Mouse (Mus musculus) left cerebral cortex, adult 6 months (tissue): Measurements from ENCODE around the gene Timm17b. TPM values are rescaled to one million over a fixed set of nuclear protein-coding genes. Genes with fewer than 3 reads are reported as not detected.

Experiments used
- long read RNA-seq, 2 experiments: library from polyadenylated mRNA; unstranded; transcript quantifications; one replicate each; pipeline ENCODE4 v2.0.0; 2019 to 2020
- polyA plus RNA-seq: library from polyadenylated mRNA; unstranded; fragments of <200 nt; fragmentation: Nextera tagmentation; gene quantifications from 2 replicates; pipeline ENCODE4 v1.2.3, GENCODE M21; 2021

Timm17b gene
- polyA plus RNA-seq, result 52.7 and 64.9 TPM in 2 replicates
- long read RNA-seq, experiment 1, transcript Timm17b-201 (6 exons, 2,381 nt), result major isoform, 35 of 37 reads
- long read RNA-seq, experiment 1, partial matches to known transcripts, result 1 of 37 reads
- long read RNA-seq, experiment 1, other reads (novel, unspliced or antisense), result 1 of 37 reads
- long read RNA-seq, experiment 2, transcript Timm17b-201 (6 exons, 2,381 nt), result major isoform, 47 of 56 reads
- long read RNA-seq, experiment 2, partial matches to known transcripts, result 2 of 56 reads
- long read RNA-seq, experiment 2, other reads (novel, unspliced or antisense), result 6 of 56 reads

DNA sequence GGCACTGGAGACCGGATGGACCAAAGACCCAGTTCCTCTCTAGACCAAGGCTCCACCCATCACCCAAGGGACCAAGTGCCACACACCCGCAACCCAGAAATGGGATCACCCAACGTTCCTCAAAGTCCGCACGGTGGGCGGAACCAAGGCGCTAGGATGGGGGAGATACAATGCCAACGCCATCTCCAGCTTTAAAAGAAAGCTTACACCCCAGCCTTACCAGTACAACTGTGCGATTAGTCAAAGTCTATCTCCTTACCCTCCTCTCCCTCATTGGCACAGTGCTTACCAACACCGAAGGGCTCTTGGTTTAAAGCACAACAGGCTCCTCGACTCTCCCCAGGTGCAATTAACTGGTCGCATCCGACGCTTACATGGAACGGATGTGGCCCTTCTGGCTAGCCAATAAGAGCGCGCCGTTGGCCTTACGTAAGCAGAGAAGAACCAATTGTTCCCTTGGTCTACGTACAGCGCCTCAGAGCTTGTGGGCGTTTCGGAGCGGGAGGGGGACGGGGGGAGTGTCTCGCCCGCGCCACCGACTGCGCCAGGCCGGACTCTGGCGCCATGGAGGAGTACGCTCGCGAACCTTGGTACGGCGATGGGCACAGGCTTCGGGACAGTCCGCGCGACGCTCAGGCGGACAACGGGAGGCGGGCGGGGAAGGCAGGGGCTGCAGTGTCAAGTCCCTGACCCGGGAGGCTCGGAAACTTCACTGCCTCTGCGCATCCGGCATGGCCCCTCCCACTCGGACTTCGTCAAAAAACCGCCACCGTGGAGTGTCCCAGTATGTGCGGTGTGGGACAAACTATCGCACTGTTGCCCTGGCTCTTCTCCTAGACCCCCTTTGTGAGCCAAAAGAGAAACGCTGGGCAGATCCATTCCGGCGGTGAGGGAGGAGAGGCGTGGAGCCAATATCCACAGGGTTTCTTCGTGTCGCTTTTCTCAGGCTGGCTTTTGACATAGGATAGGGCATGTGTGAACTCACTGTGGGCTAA, at the start of gene Timm17b, which contains the start of gene Pqbp1:
TSS of gene Timm17b (plus strand) at position 478 of the 995 bp plus-strand sequence.
TSS of gene Pqbp1 (minus strand) at position 390 of the 995 bp plus-strand sequence.

DNA sequence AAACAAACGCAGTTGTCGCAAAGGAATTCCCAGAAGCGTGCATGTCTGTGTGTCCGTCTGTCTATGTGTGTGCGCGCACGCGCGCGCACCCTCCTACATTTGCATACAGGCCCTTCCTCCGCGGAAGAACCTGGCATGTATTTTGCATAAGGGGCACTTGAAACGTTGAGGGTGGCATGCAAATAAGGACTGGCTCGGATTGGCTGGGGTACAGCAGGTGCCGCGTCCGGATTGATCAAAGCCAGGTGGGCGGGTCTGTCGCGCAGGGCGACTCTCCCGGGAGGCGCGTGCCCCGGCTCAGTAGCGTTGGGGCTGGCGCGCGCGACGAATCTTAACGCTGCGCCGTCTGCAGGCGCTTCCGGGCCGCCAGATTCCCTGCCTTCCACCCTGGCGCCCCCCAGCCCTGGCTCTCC, 21.1 kb upstream of the Timm17b start, which contains the start of gene Pim2:
TSS of gene Pim2 (plus strand) at position 256 of the 413 bp plus-strand sequence.

DNA sequence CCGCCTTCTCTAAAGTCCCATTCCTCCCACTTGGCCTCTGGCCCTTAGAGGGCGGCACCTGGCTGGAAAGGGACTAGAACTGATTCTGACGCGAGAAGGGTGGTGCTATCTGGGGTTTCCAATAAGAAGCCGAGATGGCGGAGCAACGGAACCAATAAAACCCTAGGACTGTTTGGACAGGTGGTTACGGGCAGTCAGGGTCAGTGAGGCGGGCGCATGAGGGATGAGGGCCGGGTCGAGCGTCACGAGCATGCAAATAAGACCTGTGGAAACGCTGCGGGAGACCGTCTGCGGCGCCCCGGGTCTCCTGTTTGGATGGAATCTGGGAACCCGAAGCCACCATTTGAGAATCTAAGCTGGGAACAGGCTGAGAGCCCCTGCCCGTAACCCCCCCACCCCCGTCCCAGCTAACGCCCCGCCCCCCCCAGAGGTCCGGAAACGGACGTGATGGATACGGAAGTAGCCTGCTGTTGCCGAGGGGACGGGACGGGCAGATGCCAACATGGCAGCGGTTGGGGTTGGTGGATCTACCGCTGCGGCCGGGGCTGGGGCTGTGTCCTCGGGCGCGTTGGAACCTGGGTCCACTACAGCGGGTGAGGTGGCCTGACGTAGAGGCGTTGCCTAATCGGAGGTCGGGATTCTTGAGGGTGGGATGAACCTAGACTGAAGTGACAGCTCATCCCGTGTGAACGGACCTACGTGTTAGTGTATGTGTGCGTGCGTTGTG, 15.2 kb upstream of the Timm17b start, which contains the start of gene Slc35a2:
TSS of gene Slc35a2 (plus strand) at position 188 of the 727 bp plus-strand sequence.

GRCm38 (mm10) chrX:7907735-7908134, 8.6 kb downstream of the Timm17b start, which contains the start of gene Gm10491:
TSS of gene Gm10491 (minus strand) at chrX:7907835.

GRCm38 (mm10) chrX:7909242-7909641, 10.1 kb downstream of the Timm17b start, which contains the start of gene Gm10490:
TSS of gene Gm10490 (plus strand) at chrX:7909542.

DNA sequence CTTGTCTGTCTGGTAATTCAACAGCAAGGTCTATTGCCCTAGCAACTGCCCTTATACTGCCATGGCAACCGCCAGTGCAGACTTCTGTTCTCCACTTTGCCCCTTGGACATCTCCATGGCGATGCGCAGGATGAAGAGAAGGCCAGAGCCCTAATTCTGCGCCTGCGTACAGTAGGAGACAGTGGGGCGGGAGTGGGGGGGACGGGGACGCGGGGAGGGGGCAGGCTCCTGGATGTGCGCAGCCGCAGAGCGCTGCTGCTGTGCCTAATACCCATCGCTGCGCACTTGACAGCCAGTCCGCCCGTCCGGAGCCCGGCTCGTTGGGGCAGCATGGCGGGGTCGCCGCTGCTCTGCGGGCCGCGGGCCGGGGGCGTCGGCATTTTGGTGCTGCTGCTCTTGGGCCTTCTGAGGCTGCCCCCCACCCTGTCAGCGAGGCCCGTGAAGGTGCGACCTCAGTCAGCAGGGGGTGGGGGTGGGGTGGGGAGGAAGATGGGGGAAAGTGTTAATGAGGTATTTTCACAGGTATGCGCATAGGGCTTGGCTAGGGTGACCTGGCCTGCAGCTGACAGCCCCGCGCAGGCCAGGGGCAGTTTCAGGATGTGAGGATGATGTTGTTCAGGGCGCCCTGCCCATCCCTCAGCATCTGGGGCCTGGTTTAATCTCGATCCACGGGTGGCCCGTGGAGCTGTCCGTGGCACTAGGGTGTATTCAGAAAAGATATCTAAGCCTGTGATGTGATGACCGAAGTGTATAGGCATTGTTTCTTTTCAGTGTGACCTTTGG, 20.6 kb downstream of the Timm17b start, which contains the start of gene Pcsk1n:
TSS of gene Pcsk1n (plus strand) at position 222 of the 783 bp plus-strand sequence.

GRCm38 (mm10) chrX:7928270-7928790, 29.2 kb downstream of the Timm17b start, which contains the start of gene Eras:
TSS of gene Eras (minus strand) at chrX:7928607.

DNA sequence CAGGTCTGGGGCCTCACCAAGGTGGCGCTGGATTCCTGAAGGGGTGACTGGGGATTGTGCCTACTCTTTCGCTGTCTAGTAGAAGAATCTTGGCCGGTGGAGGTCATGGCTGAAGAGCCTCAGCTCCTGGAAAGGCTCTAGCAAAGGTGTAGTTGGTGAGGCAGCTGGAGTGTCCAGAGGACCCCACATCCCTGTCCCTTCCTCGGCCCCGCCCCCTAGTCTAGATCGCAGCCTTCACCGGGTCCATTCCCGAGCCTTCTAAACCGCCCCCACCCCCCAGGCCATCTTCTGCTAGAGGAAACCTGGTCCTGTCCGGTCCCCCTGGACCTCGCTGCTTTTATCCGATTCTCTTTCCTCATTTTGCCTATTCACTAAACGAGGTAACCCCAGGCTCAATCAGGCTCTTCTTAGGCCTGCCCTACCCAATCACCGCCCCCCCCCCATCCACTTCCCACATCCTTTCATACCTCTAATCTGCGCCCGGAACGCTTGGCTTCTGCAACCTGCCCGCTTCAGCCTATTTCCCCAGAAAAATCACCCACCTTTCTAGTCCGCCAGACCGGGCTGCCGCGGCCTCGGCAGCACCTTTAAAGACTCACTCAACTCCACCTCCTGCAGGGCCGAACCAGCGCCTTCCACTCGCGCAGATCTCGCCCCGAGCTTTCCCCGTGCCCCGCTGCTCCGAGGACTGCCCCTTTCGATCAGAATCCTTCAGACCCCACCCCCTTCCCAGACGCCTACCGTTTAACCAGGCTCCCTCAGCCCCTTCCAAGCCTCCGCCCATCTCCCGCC, 48.1 kb downstream of the Timm17b start, which contains the start of gene Hdac6:
TSS of gene Hdac6 (minus strand) at position 782 of the 792 bp plus-strand sequence.

Other genes starting within 250 kb of the Timm17b start
- gene Prickle3, start 242.1 kb upstream of the Timm17b start, polyA plus RNA-seq, result 1.1 and 1.3 TPM in 2 replicates
- 12.5 and 19.4 TPM in 2 replicates for gene Plp2, start 228.0 kb upstream of the Timm17b start, polyA plus RNA-seq
- 0.20 and 0.41 TPM in 2 replicates for gene Magix, start 218.1 kb upstream of the Timm17b start, polyA plus RNA-seq
- 14.0 and 20.9 TPM in 2 replicates for gene Gpkow, start 202.2 kb upstream of the Timm17b start, polyA plus RNA-seq
- 16.0 and 48.4 TPM in 2 replicates for gene Wdr45, start 185.0 kb upstream of the Timm17b start, polyA plus RNA-seq
- gene Gm45208, start 177.1 kb upstream of the Timm17b start, polyA plus RNA-seq, result 0.53 TPM in 1 of 2 replicates, not detected in the other
- 110 and 132 TPM in 2 replicates for gene Praf2, start 170.9 kb upstream of the Timm17b start, polyA plus RNA-seq
- gene Ccdc120, start 148.5 kb upstream of the Timm17b start, polyA plus RNA-seq, result 7.5 and 8.8 TPM in 2 replicates
- 7.3 and 12.4 TPM in 2 replicates for gene Tfe3, start 136.8 kb upstream of the Timm17b start, polyA plus RNA-seq
- gene Gripap1, start 109.6 kb upstream of the Timm17b start, polyA plus RNA-seq, result 35.3 and 40.6 TPM in 2 replicates
- 3.7 and 5.4 TPM in 2 replicates for gene Kcnd1, start 77.1 kb upstream of the Timm17b start, polyA plus RNA-seq
- gene Otud5, start 58.0 kb upstream of the Timm17b start, polyA plus RNA-seq, result 6.5 and 37.5 TPM in 2 replicates
- gene Pim2, start 21.1 kb upstream of the Timm17b start, polyA plus RNA-seq, result 34.2 and 39.8 TPM in 2 replicates
- gene Slc35a2, start 15.3 kb upstream of the Timm17b start, polyA plus RNA-seq, result 17.0 and 19.7 TPM in 2 replicates
- 64.3 and 77.7 TPM in 2 replicates for gene Pqbp1, start 88 bp upstream of the Timm17b start, polyA plus RNA-seq
- not detected in 2 replicates for gene Gm10491, start 8.5 kb downstream of the Timm17b start, polyA plus RNA-seq
- gene Gm10490, start 10.2 kb downstream of the Timm17b start, polyA plus RNA-seq, result not detected in 2 replicates
- gene Pcsk1n, start 20.5 kb downstream of the Timm17b start, polyA plus RNA-seq, result 460 and 1,161 TPM in 2 replicates
- gene Eras, start 29.2 kb downstream of the Timm17b start, polyA plus RNA-seq, result not detected in 2 replicates
- gene Hdac6, start 48.5 kb downstream of the Timm17b start, polyA plus RNA-seq, result 9.2 and 9.8 TPM in 2 replicates
- not detected in 2 replicates for gene Gata1, start 78.7 kb downstream of the Timm17b start, polyA plus RNA-seq
- gene Glod5, start 119.1 kb downstream of the Timm17b start, polyA plus RNA-seq, result 0.33 TPM in 1 of 2 replicates, not detected in the other
- 7.6 and 9.3 TPM in 2 replicates for gene Suv39h1, start 175.4 kb downstream of the Timm17b start, polyA plus RNA-seq
- 0.25 and 0.46 TPM in 2 replicates for gene Was, start 191.1 kb downstream of the Timm17b start, polyA plus RNA-seq
- gene Wdr13, start 233.5 kb downstream of the Timm17b start, polyA plus RNA-seq, result 17.2 and 22.4 TPM in 2 replicates
- 160 and 174 TPM in 2 replicates for gene Rbm3, start 246.5 kb downstream of the Timm17b start, polyA plus RNA-seq